Mouse (Mus musculus): Measurements from ENCODE around the gene Ccnb2. TPM values are rescaled to one million over a fixed set of nuclear protein-coding genes. Genes with fewer than 3 reads are reported as not detected.

The Ccnb2 gene
- total and polyA plus RNA-seq, 2 experiments from 2014 or later = 64.8 to 68.1 TPM

DNA sequence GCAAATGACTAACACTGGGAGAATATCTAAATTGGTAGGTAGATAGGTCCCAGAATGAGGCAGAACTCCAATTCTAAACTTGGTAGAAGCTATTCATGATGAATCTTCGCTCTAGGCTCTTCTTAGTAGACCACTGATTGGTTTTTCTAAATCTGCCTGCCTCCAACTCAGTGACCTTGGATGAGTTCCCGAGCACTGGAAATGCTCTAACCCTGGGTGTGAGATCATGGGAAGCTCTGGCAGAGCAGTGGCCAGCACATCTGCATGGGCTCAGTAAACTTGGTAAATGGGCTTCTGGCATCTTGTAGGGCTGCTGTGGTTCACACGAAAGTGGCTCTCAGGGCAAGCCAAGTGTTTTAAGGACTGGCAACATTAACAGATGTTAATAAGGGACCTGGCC lies 14.8 kb downstream of the Ccnb2 start:
- Histone ChIP-seq H3K4me3 (ENCODE audit: low read depth, low read length) (no peak overlapping the region), H3K9me3 (replicated peaks; ENCODE audit: control insufficient read depth, low read length) (no peaks in the 10 kb centered on the region), H3K4me2 (ENCODE audit: low read depth, low read length) (no peak overlapping the region), H3K4me1 (ENCODE audit: control insufficient read depth, insufficient read depth) (no peaks in the 10 kb centered on the region), H3K27me3 (ENCODE audit: control insufficient read depth, insufficient read depth, low read length) (no peaks in the 10 kb centered on the region), H3K9ac (replicated peaks; ENCODE audit: low read depth, low read length) (no peak overlapping the region), H3K36me3 (replicated peaks; ENCODE audit: control insufficient read depth, insufficient read depth, low read length) (peaks cover 51% of the 10 kb centered on the region), H3K27ac (ENCODE audit: low read depth) (no peak overlapping the region)
- TF ChIP-seq EP300 (IDR thresholded peaks at IDR 0.05; ENCODE audit: low read depth) (no peak), CTCF (IDR thresholded peaks at IDR 0.05; ENCODE audit: low read depth) (no peak)
- WGBS = 81% methylated on average over 3 of the region's 3 CpGs
- DNase-seq (ENCODE audit: low spot score) (no peak), ATAC-seq (ENCODE audit: insufficient read depth, low read depth) (no peak)

DNA sequence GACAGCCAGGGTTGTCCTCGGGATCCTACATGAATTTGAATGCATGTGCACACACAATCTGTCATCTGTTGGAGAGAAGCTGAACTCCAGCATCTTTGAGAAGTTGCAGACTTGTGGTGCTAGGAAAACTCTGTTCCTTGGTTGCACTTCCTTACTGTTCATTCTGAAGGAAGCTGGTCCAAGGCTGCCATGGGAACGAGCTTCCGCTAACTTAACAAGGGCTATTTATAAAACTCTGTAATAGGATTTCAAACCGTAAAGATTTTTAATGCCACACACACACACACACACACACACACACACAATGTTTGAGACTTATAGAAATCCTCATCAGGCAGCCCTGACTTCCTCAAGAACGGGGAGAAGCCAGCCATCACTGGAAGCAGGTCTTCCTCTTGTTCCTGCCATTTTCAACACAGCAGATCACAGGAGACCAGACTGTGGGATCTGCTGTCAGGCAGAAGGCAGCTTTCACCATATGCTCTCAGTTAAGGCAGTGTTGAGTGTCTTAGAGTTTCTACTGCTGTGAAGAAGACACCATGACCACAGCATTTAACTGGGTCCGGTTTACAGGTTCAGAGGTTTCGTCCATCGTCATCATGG lies 19.3 kb downstream of the Ccnb2 start:
- TF ChIP-seq EP300 (IDR thresholded peaks at IDR 0.05; ENCODE audit: low read depth) = no peak
- TF ChIP-seq CTCF (IDR thresholded peaks at IDR 0.05; ENCODE audit: low read depth) = no peak
- no peaks in the 10 kb centered on the region for H3K4me1 ChIP-seq (ENCODE audit: control insufficient read depth, insufficient read depth)
- ATAC-seq (ENCODE audit: insufficient read depth, low read depth) (no peak), DNase-seq (ENCODE audit: low spot score) (no peak)
- H3K4me3 ChIP-seq (ENCODE audit: low read depth, low read length) = no peak overlapping the region
- 79% methylated on average over 8 of the region's 8 CpGs for WGBS
- peaks cover 26% of the 10 kb centered on the region for H3K36me3 ChIP-seq (replicated peaks; ENCODE audit: control insufficient read depth, insufficient read depth, low read length)
- H3K27ac ChIP-seq (ENCODE audit: low read depth) = no peak overlapping the region
- no peaks in the 10 kb centered on the region for H3K9me3 ChIP-seq (replicated peaks; ENCODE audit: control insufficient read depth, low read length)
- no peaks in the 10 kb centered on the region for H3K27me3 ChIP-seq (ENCODE audit: control insufficient read depth, insufficient read depth, low read length)
- no peak overlapping the region for H3K4me2 ChIP-seq (ENCODE audit: low read depth, low read length)
- no peak overlapping the region for H3K9ac ChIP-seq (replicated peaks; ENCODE audit: low read depth, low read length)

DNA sequence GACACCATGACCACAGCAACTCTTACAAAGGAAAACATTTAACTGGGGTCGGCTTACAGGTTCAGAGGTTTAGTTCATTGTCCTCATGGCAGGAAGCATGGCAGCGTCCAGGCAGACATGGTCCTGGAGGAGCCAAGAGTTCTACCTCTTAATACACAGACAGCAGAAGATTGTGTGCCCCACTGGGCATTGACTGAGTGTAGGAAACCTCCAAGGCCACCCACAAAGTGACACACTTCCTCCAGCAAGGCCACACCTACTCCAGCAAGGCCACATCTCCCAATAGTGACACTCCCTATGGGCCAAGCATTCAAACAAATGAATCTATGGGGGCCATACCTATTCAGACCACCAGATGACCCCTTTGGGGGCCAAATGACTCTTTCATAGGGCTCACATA lies 25.3 kb downstream of the Ccnb2 start:
- ATAC-seq (ENCODE audit: insufficient read depth, low read depth) (no peak), DNase-seq (ENCODE audit: low spot score) (no peak)
- Histone ChIP-seq H3K4me2 (ENCODE audit: low read depth, low read length) (no peak overlapping the region), H3K9me3 (replicated peaks; ENCODE audit: control insufficient read depth, low read length) (no peaks in the 10 kb centered on the region), H3K9ac (replicated peaks; ENCODE audit: low read depth, low read length) (no peak overlapping the region), H3K27ac (ENCODE audit: low read depth) (no peak overlapping the region), H3K36me3 (replicated peaks; ENCODE audit: control insufficient read depth, insufficient read depth, low read length) (peaks cover 34% of the 10 kb centered on the region), H3K4me1 (ENCODE audit: control insufficient read depth, insufficient read depth) (no peaks in the 10 kb centered on the region), H3K4me3 (ENCODE audit: low read depth, low read length) (no peak overlapping the region), H3K27me3 (ENCODE audit: control insufficient read depth, insufficient read depth, low read length) (no peaks in the 10 kb centered on the region)
- TF ChIP-seq EP300 (IDR thresholded peaks at IDR 0.05; ENCODE audit: low read depth) (no peak), CTCF (IDR thresholded peaks at IDR 0.05; ENCODE audit: low read depth) (no peak)
- 75% methylated on average over 2 of the region's 2 CpGs for WGBS

DNA sequence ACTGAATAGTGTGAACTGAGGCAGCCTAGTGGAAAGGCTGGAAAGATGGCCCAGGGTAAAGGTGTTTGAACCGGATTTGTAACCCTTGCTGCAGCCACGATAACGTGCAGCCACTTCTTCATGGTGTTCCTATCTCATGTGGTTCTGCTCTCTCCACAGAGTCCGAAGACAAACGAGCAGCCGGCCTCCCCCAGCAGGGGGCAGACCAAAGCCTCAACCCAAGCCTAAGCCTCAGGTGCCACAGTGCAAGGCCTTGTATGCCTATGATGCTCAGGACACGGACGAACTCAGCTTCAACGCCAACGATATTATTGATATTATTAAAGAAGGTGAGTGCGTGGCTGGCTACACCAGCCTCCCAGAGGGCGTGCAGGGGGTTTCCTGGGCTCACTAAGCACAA lies 25.7 kb downstream of the Ccnb2 start:
- Histone ChIP-seq H3K4me2 (ENCODE audit: low read depth, low read length) (no peak overlapping the region), H3K27ac (ENCODE audit: low read depth) (no peak overlapping the region), H3K36me3 (replicated peaks; ENCODE audit: control insufficient read depth, insufficient read depth, low read length) (peaks cover 34% of the 10 kb centered on the region), H3K4me3 (ENCODE audit: low read depth, low read length) (no peak overlapping the region), H3K27me3 (ENCODE audit: control insufficient read depth, insufficient read depth, low read length) (no peaks in the 10 kb centered on the region), H3K9ac (replicated peaks; ENCODE audit: low read depth, low read length) (no peak overlapping the region), H3K4me1 (ENCODE audit: control insufficient read depth, insufficient read depth) (no peaks in the 10 kb centered on the region), H3K9me3 (replicated peaks; ENCODE audit: control insufficient read depth, low read length) (no peaks in the 10 kb centered on the region)
- WGBS = 85% methylated on average over 12 of the region's 12 CpGs
- DNase-seq (ENCODE audit: low spot score) (no peak), ATAC-seq (ENCODE audit: insufficient read depth, low read depth) (no peak)
- peak; percentile 44 for TF ChIP-seq CTCF (IDR thresholded peaks at IDR 0.05; ENCODE audit: low read depth)
- TF ChIP-seq EP300 (IDR thresholded peaks at IDR 0.05; ENCODE audit: low read depth) = no peak

DNA sequence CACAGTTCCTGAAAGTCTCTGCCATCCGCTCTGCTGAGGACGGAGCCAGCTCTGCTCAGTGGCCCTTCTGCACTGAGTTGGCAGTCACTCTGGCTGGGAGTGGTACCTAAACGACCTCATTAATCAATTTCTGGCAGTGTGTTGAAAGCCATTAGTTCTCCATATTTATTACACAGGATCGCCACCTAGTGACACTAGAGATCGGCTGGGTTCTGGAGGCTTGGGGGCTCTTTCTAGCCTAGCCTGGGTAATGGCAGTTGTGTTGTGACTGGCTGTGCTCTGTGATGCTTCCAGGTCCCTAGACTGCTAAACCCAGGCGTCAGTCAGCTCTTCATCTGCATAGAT lies 28.8 kb downstream of the Ccnb2 start:
- Histone ChIP-seq H3K4me3 (ENCODE audit: low read depth, low read length) (no peak overlapping the region), H3K4me2 (ENCODE audit: low read depth, low read length) (no peak overlapping the region), H3K9me3 (replicated peaks; ENCODE audit: control insufficient read depth, low read length) (no peaks in the 10 kb centered on the region), H3K27ac (ENCODE audit: low read depth) (no peak overlapping the region), H3K4me1 (ENCODE audit: control insufficient read depth, insufficient read depth) (no peaks in the 10 kb centered on the region), H3K27me3 (ENCODE audit: control insufficient read depth, insufficient read depth, low read length) (no peaks in the 10 kb centered on the region), H3K36me3 (replicated peaks; ENCODE audit: control insufficient read depth, insufficient read depth, low read length) (peaks cover 19% of the 10 kb centered on the region), H3K9ac (replicated peaks; ENCODE audit: low read depth, low read length) (no peak overlapping the region)
- TF ChIP-seq CTCF (IDR thresholded peaks at IDR 0.05; ENCODE audit: low read depth) = peak; percentile 59
- TF ChIP-seq EP300 (IDR thresholded peaks at IDR 0.05; ENCODE audit: low read depth) = no peak
- 32% methylated on average over 6 of the region's 6 CpGs for WGBS
- ATAC-seq (ENCODE audit: insufficient read depth, low read depth) (peak; percentile 24; the same call in 1 of the 2 replicates), DNase-seq (ENCODE audit: low spot score) (peak; percentile 51)
